Mouse (Mus musculus) bone marrow macrophage, adult 2 months (primary cell): Measurements from ENCODE around the gene Cish.

Experiments used
- CTCF ChIP-seq: IDR thresholded peaks from 2 replicates; pipeline ENCODE4 v1.5.1; 2012; ENCODE audit warnings: low read depth, mild to moderate bottlenecking, low read length, moderate library complexity
- POLR2A ChIP-seq: IDR thresholded peaks from 2 replicates; pipeline ENCODE4 v1.6.1; 2012; ENCODE audit warnings: mild to moderate bottlenecking, low read depth, low read length, borderline replicate concordance

- no peak for TF ChIP-seq POLR2A
- no peak; the same call in 1 of the 2 replicates for TF ChIP-seq CTCF
Measured at GRCm38 (mm10) chr9:107271177-107271938, 24.5 kb upstream of the Cish start.
